Mouse (Mus musculus) cerebellum, adult 2 months (tissue): ENCODE results near the gene Hoxa6.

ENCODE experiments used
- CTCF ChIP-seq: fragments of 200-500 bp; IDR thresholded peaks from 2 replicates; pipeline ENCODE4 v1.5.1; 2011; ENCODE audit warnings: low read depth, mild to moderate bottlenecking, control low read depth, low read length, moderate library complexity, borderline replicate concordance; ENCODE audit not compliant: insufficient read depth
- POLR2A ChIP-seq: fragments of 200-500 bp; IDR thresholded peaks from 2 replicates; pipeline ENCODE4 v1.6.1; 2011; ENCODE audit warnings: low read length, control low read depth, borderline replicate concordance; ENCODE audit not compliant: insufficient read depth

DNA sequence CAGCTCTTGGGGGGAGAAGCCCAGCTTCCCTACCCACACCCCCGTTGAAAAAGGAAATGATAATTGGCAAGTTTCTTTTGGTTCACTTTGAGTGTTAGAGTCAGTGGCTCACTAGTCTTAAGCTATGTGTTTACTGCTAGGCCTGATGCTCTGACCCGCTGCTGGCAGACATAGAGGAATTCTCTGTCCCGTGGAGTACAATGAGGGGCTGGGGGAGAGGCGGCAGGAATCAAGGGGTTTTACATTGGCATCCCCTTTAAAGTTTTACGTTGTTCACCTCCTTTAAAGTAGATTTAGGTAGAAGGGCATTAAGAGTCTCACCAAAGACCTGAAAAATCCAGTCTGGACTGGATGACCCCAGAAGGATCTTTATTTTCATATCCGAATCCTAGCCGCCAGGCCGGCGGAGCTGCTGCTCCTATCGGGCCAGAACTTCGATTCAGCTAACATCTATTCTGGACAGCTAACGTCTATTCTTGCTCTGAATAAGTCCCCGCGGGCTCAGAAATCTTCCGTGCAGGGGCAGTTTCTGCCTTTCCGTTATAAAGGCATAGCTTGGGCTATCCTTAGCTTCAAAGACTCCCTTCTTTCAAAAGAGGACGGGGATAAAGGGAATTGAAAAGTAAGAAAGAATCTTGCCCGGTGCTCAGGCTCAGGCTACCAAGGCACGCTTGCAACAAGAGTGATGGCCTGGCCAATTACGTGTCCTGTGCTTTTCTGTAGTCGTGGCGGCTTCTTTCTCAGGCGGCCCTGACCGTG lies 43.7 kb upstream of the Hoxa6 start:
- TF ChIP-seq POLR2A (no peak), CTCF (no peak)
